Mouse (Mus musculus) adrenal gland, postnatal 36 days (tissue): ENCODE results near the gene Accs. TPM values are rescaled to one million over a fixed set of nuclear protein-coding genes. Genes with fewer than 3 reads are reported as not detected.
A peak's percentile ranks its signal among the peaks of the same experiment; 100 is the strongest.

Experiments
- DNase-seq, 2 experiments: peaks; one replicate each; pipeline ENCODE4 v3.0.0; 2021; ENCODE audit warnings: mixed read lengths in 1 of 2
- total RNA-seq, 2 experiments: library from RNA; stranded (reverse); gene quantifications; 2 replicates each; pipeline ENCODE4 v1.2.3; 2021

Gene Accs
- total RNA-seq, 2 experiments from 2014 or later = 7.1 to 10.7 TPM

DNA sequence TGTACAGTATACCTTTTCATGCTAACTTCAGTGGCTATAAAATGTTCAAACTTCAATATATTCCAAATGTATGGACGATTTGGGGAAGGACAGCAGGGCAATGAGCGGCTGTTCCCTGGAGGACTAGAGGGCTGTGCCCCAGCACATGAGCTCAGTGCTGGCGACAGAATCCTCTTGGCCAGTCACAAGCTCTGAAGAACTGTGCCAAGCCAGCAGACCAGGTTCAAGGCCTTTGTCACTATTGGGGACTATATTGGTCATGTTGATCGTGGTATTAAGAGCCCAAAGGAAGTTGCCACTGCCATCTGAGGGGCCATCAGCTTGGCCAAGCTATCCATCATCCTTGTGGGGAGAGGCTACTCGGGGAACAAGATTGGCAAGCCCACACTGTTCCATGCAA, 55.4 kb downstream of the Accs start:
- DNase-seq = peak in 1 of 2 experiments; percentile 54

DNA sequence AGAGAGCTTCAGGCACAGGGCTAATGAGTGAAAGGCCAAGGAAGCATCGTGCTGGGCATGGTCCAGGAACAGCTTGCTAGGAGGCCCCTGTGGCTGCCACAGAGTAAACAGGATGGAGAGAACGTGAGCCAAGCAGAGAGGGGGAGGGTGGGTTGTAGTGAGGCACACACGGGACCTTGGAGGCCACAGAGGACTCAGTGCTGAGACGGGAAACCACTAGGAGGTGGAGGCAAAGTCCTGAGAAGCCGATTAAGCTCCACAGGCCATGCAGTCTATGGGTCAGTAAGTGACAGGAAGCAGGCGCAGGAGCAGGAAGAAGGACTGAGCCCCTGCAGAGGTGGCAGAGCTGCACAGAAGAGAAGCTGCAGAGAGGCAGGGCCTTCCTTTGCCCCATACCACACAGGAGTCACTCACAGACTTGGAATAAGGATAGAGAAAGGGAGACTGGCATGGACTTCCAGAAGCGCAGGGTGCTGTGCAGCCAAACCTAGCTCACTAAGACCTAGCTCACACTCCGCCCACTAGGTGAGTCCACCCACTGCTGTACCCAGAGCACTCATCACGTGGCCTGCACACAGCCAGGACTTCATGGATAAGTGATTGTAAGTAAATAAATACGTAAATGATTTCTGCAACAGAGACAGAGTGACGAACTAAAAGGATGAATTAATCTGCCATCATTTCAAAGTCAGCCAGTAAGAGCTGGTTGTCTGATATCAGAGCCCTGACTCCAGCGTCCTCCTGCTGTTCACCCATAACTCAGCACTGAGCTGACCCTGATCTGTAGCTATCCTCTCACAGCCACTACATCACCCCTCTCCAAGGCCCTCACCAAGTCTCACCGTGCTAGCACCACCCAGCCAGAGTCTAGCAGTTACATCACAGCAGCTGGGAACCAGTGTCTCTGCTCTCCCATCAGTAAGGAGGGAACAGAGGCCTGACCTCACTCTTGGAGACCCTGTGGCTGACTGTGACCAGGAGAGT, 57.9 kb downstream of the Accs start:
- peak; percentile 56 to 68 for DNase-seq

DNA sequence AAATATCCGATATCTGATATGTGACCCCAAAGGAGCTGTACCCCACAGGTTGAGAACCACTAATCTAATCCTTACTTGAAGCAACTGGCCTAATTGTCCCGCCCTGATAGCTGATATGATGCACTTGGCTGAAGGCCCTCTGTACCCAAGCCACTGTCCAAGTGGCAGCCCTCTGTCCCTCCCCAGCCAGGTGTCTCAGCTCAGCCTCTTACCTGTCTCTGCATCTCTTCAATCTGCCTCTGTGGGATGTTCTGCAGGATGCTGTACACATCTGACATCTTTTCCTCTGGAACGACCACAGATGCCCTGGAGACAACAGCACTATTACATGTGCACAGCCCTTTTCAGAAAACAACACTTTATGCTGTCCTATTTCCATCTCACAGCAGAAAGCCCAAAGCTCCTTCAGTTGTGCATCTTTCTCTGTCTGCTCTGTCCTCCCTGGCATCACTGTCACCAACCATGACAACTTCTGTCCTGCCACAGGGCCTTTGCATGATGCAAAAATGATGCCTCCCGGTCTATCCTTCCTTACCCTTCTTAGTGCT, 58.9 kb downstream of the Accs start:
- DNase-seq = no peak

- DNase-seq = no peak
Measured at GRCm38 (mm10) chr2:93788557-93788956, 61.2 kb downstream of the Accs start.

DNA sequence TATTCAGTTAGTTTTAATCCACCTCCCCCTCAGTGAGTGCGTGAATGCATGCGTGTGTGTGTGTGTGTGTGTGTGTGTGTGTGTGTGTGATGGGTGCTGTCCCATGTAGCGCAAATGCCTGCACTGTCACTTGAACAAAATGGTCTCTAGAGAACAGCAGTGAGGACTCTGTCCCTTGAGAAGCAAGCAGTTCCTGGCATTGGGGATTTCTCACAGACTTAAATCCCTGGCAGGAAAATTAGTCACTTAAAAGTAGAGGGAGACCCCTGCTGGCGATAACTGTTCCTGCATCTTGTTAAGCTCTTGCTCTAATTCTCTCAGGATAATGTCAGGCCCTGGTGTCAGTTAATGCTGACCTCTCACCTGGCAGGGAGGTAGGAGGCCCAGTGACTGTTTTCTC, 63.6 kb downstream of the Accs start:
- DNase-seq = peak; percentile 71 to 80

DNA sequence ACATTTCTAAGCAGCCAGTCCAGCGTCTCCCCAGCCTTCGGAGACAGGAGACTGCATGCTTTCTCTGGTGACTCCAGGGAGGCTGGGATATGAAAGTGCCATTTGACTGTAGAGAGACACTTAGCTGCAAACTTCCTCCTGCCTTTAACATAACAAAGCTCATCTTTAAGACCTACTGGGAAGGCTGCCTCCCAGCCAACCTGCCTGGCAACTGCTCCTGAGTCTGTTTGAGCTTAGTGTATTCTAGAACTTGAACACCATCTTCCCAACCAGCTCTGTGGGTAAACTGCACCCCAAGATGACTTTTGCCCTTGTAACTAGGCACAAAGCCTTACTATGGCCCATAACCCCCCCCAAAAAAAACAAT, 64.3 kb downstream of the Accs start:
- no peak for DNase-seq

- no peak for DNase-seq
Measured at GRCm38 (mm10) chr2:93784721-93785431, 64.9 kb downstream of the Accs start.

- no peak for DNase-seq
Measured at GRCm38 (mm10) chr2:93783926-93784539, 65.7 kb downstream of the Accs start.

Other genes with a start within 250 kb of the Accs start
- under 1 TPM; 0.36 to 0.43 TPM for gene Alx4, start 207.6 kb downstream of the Accs start, total RNA-seq
- 100 to 1,000 TPM in 1 of 2 experiments, 10 to 100 TPM in 1; 83.3 to 110 TPM for gene Ext2, start 27.4 kb downstream of the Accs start, total RNA-seq
- under 1 TPM in 1 of 2 experiments, not detected in 1; 0.86 TPM for gene Accsl, start 19.2 kb upstream of the Accs start, total RNA-seq
- 10 to 100 TPM; 30.9 to 72.6 TPM for gene Gm13889, start 107.3 kb upstream of the Accs start, total RNA-seq
- not detected for gene Gm27027, start 146.4 kb upstream of the Accs start, total RNA-seq
- 10 to 100 TPM; 38.6 to 53.1 TPM for gene Alkbh3, start 160.9 kb upstream of the Accs start, total RNA-seq